Mouse (Mus musculus): ENCODE results near the gene Olfr1180.
"Not testable (repeated sequence)": the region's sequence is repeated elsewhere in the genome, so short reads cannot be mapped to it uniquely, and the experiment has no call there.

Gene Olfr1180

DNA sequence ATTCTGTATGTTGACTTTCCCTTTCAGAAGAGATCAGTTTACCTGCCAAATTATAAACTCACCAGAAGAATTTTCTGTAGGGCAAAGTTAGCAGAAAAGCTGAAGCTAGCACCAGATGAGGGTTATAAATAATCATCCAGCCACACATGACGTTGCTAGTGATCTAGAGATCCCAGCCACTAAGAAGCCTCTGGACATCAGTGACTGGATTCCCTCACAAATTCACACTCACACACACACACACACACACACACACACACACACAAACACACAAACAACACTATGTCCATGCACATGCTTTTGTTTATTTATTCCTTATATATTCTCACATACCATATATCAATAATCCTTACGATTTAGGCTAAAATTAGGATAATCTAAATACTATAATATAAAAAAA is at the start of gene Olfr1180:
Gene Olfr1180, minus strand, starts transcription at position 101 of the 400 bp plus-strand sequence.
- in situ Hi-C loops (cut with MboI, MseI) = no loop called here

DNA sequence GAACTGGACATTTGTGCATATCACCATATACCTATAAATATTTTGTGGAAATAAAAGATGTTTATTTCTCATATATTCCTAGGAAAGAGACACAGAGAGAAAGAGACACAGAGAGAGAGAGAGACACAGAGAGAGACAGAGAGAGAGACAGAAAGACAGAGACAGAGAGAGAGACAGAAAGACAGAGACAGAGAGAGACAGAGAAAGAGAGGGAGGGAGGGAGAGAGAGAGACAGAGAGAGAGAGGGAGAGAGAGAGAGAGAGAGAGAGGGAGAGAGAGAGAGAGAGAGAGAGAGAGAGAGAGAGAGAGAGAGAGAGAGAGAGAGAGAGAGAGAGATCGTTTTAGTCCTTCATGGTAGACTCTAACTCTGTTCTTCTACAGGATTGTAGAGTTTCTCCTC is 35.6 kb upstream of the Olfr1180 start, which contains the start of gene Olfr1183:
Gene Olfr1183, plus strand, starts transcription at position 301 of the 400 bp plus-strand sequence.
- in situ Hi-C loops (cut with MboI, MseI) = not testable (repeated sequence)

DNA sequence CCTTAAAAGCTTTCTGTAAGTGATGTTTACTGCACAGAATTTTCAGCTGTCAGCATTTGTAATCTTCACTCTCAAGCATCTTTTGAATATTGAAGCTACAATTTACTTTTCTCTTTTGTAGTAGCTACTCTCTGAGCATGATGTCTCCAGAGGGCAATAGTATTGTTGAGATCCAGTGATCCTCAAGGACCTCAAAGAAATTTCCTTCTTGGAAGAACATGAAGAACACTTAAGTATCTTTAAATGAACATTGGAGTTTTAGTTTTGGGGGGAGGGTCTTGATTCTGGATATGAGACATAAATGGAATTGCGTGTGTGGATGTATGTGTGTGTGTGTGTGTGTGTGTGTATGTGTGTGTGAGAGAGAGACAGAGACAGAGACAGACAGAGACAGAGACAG is 30.1 kb upstream of the Olfr1180 start, which contains the start of gene Gm13757:
Gene Gm13757, minus strand, starts transcription at position 101 of the 400 bp plus-strand sequence.
- in situ Hi-C loops (cut with MboI, MseI) = no loop called here

DNA sequence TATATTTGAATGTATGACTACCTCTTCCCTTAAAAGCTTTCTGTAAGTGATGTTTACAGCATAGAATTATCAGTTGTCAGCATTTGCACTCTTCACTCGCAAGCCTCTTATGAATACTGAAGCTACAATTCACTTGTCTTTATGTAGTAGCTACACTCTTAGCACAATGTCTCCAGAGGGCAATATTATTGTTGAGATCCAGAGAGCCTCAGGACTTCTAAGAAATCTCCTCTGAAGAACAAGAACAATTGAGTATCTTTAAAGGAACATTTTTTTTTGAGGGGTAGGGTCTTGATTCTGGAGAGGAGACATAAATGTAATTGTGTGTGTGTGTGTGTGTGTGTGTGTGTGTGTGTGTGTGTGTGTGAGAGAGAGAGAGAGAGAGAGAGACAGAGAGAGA is 7.1 kb upstream of the Olfr1180 start, which contains the start of gene Olfr1181:
Gene Olfr1181, minus strand, starts transcription at position 101 of the 400 bp plus-strand sequence.
- in situ Hi-C loops (cut with MboI, MseI) = no loop called here

DNA sequence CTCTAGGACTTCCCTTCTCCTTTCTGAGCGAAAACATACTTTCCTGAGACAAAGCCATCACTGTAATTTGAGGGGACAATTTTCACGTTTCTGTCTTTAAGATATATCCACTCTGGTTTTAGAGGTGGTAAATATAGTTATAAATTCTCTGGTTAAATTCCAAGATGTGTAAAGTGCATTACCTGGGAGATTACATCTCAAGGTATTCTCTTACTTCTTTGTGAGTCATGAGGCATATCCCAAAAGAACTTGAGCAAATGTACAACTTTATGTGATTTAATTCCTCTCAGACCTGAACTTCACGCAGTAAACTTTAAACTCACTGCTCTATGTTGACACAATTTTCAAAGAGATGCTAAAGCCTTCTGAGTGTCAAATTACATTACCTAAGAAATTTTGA is 12.6 kb downstream of the Olfr1180 start, which contains the start of gene Olfr1179:
Gene Olfr1179, minus strand, starts transcription at position 101 of the 400 bp plus-strand sequence.
- in situ Hi-C loops (cut with MboI, MseI) = no loop called here

DNA sequence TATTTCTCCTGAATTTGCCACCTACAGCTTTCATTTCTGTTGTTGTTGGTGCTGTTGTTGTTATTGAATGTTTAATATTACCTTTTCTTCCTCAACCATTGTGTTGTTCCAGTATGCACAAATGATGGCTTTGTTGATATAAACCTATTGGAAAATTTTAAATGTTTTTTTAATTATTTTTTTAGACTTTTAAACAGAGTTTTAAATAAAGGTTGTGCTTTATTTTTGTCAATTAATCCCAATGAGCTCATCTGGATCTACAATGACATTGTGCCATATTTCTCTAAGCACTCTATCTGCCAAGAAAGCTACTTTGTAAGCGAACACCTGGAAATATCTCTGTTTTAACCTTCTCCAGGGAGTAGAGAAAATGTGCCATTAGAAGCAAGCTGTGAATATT is 32.2 kb downstream of the Olfr1180 start, which contains the start of gene Olfr1178:
Gene Olfr1178, plus strand, starts transcription at position 301 of the 400 bp plus-strand sequence.
- in situ Hi-C loops (cut with MboI, MseI) = no loop called here

All from T-helper 17 cell (primary cell).